Mouse (Mus musculus) right cerebral cortex, adult 18-20 months (tissue): ENCODE results near the gene Tfr2.

Experiments
- DNase-seq: peaks from one replicate; pipeline ENCODE4 v3.0.0; 2022; ENCODE audit warnings: mixed read lengths

Gene Tfr2

DNA sequence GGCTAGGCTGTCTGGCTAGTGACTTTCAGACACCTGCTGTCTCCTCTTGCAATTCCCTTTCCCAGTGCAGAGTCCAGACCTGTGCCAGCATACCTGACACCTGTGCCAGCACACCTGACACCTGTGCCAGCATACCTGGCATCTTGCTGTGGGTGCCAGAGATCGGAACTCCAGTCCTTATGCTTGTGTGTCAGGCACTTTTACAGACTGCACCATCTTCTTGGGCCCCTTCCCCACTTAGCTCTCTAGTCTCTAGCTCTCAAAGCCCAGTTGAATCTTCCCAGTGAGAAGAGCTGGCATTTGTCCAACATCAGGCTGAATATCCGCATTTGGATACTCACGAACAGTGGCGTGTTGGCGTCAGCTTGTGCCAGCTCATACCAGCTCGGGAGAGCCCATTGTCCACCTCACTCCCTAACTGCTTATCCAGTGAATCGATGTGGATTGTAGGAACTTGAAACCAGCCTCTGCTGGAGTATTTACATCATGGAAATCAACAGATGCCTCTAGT lies 30.3 kb upstream of the Tfr2 start:
- no peak for DNase-seq

DNA sequence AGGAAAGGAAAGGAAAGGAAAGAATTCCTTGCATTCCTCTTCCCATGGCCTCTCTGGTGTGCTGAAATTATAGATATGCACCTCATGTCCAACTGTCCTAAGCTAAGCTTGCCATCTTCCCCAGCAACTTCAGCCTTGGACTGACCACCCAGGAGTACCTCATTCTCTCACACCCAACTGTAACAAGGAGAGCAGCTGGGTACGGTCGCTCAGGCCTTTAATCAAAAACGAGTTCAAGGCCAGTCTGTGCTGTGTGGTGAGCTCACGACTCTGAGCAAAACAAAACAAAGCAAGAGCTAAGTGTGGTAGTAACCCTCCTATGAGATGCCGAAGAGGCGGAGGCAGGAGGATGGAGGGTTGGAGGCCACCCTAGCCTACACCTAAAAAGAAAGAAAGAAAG lies 28.6 kb upstream of the Tfr2 start:
- no peak for DNase-seq

DNA sequence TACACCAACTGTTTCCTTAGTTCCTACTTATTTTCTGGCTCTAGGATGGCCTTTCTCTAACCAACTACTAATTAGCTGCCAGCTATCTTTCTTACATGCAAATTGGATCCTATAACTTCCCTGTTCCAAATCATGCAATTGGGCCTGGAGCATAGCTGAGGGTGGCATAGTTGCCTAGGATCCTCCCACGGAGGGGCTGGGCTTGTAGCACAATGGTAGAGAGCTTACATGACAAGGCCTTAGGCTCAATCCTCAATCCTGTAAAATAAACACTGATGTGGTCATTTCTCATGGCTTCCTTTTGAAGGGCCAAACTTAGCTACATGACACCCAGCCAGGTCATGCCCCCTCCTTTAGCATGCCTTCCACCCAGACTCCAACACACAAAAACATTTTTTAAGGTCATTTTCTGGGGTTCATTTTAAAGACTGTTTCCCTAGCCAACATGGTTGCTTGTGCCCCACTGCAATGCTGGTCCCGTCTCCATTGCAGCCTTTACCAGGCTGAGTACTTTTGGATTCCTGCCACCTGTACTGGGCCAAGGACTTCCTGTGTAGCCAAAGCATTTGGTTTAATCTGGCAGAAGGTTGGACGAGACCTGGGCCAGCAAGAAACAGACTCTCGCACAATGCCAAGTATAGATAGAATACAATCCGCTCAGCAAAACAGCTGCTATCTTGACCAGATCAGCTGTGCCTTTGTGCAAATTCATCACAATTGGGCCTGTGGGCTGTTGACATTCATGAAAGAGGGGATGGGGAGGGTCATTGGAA lies 27.7 kb upstream of the Tfr2 start:
- no peak for DNase-seq

DNA sequence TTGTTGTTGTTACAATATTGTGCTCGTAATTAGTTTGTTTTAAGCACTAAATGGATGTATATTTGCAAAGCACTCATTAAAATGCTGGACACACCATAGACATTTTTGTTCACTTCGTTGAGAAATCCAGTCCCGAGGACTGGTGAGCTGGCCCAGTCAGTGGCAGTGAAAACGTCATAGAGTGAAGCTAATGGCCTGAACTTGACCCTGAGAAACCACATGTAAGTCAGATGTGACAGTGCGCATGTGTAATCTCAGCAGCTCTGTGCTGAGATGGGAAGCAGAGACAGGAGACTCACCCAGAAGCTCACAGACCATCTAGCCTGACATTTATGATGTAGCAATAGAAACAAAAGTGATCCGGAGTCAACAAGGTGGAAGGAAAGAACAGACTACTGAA lies 24.7 kb upstream of the Tfr2 start:
- DNase-seq, result no peak

DNA sequence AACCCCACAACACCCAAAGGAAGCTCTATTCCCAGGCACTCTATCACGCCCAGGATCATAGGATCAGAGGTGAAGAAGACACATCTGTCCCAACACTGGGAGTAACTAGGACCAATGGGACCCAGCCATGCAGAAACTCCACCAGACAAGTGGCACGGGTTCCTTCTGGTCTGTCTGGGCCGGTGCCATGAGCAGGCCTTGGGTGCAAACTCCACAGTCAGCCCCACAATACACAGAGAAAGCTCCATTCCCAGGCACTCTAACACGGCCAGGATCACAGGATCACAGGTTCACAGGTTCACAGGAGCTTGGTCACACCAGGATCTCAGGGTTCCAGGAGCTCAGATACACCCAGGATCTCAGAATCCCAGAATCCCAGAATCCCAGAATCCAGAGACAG lies 24.0 kb upstream of the Tfr2 start:
- DNase-seq, result no peak

DNA sequence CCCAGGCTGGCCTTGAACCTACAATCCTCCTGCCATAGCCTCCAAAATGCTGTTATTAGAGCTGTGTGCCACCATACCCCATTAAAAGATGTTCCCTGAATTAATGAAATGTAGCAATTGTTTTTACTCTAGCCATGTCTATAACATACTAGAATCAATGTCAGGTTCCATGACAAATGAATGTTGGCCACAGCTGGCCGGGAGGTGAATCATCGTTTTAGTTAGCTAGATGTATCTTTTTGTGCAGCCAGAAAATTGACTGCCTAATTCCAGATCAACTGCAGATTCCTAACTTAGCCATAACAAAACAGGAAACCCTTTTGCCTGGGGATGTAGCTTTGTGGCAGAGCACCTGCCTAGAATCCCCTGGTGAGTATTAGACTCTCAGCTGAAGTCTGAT lies 19.8 kb upstream of the Tfr2 start:
- no peak for DNase-seq

DNA sequence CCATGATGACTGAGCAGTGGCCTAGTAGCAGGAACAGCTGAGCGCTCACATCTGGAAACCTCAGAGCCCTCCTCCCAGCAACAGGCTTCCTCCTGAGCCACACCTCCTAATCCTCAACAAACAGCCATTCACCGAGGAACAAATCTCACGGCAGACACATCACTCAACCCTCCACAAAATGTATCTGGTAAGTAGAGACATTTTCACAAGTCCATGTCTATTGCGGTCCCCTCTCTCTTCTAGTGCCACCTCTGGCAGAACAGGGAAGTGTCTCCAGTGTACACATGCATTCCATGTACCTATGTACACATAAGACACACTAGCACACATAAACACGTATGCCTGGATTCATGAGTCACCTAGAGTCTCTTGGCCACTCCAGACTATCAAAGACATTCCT lies 18.5 kb upstream of the Tfr2 start:
- no peak for DNase-seq

DNA sequence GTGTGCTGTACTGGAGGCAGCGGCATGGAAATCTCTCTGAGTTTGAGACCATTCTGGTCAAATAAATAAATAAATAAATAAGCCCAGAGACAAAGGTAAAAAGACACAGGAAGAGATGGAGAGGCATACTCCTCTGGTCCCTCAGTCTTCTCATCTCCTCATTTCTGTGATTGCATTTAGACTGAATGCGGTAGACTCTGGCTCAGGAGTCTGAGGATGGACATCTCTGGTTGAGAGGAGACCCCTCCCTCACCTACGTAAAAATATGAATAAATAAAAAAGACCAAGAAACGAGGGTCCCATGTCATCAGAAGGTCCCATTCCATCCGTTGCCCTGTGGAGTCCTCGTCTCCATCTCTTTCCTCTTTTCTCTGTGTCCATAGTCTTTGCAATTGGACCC lies 16.6 kb upstream of the Tfr2 start:
- no peak for DNase-seq

DNA sequence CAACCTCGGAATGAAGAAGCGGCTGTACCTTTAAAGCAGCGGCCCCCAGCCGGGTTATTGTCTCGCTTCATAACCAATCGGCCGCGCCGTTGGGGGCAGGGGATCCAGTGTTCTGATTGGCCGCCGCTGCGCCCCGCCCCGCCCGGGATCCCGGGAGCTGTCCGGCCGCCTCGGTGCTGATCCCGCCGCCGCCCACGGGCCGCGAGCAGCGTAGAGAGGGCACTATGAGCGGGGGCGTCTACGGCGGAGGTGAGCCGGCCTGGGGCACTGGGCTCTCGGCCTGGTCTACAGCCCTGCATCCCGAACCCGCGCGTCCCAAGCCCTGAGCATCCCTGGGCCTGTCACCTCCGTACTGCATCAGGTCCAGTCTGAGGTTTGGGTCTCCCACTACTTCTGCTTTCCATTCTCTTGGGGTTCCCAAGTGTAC lies 16.2 kb upstream of the Tfr2 start, which contains the start of gene Actl6b:
TSS of gene Actl6b (plus strand) at position 107 of the 427 bp plus-strand sequence.
- peak; percentile 94 for DNase-seq

DNA sequence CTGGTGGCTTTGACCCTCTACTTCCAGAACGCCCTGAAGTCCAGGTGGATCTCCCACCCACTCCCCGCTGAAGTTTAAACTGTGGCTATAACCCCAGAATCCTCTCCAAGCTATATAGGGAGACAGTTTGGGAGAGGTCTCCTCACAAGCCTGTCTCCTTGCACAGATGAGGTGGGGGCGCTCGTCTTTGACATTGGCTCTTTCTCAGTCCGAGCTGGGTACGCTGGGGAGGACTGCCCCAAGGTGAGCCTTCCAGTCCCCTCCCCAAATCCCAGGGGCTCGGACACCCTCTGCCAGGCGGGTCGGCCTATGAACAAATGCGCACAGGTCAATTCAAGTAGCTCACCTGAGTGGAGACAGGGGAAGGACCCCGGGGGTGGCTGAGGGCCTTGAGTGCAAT lies 15.7 kb upstream of the Tfr2 start:
- DNase-seq, result no peak

DNA sequence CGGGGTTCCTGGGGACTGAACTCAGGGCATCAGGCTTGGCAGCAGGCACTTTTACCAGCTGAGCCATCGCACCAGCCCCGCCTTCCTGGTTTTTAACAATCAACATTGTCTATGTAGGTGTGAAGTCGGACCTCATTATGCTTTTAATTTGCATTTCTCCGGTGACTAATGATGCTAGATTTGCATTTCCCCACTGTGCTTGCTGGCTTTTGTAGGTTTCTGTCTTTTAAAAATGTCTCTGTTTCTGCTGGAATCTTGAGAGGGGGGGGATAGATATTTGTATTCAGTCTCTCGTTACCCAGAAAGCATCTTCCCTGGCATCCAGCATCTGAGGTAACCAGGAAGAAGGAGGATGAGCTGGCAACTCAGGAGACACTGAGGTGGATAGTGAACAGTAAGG lies 8.1 kb upstream of the Tfr2 start:
- peak; percentile 46 for DNase-seq

DNA sequence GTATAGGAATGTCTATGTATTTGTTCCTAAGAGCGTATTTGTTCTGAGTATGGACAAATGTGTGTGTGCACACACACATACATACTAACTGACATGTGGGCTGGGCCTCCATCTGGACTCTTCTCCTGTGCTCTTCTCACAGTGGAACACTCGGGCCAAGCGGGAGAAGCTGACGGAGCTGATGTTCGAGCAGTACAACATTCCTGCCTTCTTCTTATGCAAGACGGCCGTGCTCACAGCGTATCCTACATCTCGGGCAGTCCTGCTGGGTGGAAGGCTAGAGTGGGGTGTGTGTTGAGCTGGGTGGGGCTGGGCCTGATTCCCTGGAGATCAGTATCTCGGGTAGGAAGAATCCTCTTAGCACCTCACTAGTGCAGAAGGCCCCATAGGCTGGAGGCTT lies 6.7 kb upstream of the Tfr2 start:
- peak; percentile 52 for DNase-seq

DNA sequence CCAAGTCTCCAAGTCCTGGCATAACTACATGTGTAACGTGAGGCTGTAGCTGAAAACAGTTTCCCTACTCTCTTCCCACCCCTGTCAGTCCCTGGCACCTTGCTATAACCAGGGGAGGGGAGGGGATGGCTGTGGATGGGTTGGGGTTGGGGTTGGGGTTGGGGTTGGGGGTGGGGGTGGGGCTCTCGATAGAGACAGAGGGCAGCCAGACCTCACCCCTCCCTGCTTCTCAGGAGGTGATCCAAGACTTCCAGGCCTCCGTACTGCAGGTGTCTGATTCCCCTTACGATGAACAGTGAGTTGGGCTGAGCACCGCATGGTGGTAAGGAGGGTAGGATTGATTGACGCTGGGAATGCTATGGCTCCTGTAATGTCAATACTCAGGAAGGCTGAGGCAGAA lies 3.9 kb upstream of the Tfr2 start:
- DNase-seq, result no peak

DNA sequence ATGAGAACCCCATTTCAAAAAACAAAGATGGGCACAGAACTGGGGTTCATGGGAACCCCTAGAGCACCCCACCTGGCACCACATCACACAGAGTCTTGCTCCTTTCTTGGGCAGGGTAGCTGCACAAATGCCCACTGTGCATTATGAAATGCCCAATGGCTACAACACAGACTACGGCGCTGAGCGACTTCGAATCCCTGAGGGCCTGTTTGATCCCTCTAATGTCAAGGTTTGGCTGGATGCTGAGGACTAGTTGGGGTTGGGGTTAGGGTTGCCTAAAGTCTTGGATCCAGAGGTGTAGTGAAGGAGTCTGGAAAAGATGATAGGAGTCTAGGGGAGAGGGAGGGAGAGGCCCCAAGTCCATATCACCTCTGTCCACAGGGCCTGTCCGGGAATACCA lies 3.2 kb upstream of the Tfr2 start:
- DNase-seq, result no peak

DNA sequence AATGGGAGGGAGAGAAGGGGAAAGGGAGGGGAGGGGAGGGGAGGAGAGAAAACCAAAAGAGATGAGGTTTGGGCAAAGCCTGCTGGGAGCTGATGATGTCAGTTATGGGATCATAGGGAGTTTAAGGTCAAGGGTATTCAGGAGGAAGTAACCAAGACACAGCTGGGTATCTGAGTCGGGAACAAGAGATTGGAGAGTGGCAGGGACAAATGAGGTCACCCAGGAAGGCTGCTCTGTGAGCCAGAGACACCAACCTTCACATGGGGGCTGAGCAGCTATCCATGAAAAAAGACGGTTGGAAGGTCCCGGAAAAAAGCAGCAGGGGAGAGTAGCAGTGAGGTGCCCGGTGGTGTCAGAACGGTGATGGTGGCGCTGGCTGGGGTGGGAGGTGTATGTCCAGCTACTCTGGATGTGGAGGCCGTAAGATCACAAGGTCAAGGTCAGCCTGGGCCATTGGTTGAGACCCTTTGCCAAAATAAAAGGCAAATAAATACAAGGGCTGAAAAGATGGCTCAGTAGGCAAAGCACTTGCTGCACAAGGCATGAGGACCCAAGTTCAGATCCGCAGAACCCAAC lies 1.3 kb upstream of the Tfr2 start:
- no peak for DNase-seq

DNA sequence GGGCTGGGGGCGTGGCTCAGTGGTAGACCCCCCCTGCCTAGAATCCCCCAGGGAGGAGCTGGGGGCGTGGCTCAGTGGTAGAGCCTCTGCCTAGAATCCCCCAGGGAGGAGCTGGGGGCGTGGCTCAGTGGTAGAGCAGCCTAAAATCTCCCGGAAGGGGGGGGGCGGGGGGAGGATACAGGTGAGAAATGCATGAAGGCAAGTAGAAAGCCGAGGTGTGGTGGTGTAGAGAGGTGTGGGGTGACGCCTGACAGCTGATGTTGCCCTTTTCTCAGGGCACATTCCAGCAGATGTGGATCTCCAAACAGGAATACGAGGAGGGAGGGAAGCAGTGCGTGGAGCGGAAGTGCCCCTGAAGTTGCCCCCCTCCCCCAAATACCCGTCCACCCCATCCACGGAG lies 609 bp upstream of the Tfr2 start:
- no peak for DNase-seq

DNA sequence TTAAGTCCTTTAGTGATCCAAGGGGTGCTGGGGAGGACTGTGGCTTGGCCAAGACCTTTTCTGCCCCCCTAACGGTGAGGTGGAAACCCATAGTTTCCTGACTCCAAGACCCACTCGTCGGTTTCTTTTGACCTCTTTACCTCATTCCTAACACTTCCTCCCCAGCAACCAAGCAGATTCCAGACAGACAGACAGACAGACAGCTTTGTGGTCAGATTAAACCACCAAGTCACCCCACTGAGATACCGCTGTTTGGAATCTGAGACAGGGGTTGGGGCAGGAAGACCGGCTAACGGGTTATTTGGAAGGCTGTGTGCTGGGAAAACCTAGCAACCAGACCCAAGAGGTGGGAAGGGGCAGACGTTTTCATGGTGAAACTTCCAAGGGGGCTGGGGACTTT lies 541 bp downstream of the Tfr2 start:
- no peak for DNase-seq

DNA sequence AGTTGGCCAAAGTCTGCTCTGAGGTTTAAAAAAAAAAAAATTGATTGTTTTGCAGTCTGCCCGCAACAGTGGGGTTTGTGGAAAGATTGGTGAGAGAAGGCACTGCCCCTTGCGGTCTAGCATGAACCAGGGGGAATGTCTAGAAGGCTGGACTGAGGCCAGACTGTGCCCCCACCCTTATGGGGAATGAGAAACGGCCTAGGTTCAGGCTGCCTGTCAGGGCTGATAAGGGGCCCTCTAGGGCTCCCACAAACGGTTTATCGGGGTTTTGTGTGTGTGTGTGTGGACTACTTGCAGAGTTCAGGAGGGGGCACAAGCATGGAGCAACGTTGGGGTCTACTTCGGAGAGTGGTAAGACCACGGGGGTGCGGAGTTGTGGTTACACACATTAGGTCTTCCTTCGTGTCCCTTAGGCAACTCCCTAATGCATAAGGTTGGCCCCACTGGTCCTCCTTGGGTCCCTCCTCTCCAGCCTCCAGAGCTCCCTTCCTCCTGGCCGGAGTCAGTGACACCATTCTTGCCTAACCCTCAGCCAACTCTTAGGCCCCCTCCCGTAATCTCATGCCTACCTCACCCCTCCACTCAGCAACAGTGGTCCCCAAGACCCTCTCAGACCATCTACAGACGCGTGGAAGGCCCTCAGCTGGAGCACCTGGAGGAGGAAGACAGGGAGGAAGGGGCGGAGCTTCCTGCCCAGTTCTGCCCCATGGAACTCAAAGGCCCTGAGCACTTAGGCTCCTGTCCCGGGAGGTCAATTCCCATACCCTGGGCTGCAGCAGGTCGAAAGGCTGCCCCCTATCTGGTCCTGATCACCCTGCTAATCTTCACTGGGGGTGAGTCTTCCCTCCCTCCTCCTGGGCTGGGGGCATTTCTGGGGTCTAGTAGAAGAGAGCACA lies 1.3 kb downstream of the Tfr2 start:
- DNase-seq, result no peak

DNA sequence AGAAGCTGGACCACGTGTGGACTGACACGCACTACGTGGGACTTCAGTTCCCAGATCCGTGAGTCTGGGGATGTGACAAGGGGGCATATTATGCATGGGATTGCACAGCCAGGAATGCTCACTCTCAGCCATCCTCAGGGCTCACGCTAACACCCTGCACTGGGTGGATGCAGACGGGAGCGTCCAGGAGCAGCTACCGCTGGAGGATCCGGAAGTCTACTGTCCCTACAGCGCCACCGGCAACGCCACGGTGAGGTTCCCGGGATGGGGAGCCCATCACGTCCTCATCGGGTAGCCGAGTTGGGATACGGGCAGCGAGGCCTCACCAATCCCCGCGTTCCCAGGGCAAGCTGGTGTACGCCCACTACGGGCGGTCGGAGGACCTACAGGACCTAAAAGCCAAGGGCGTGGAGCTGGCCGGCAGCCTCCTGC lies 4.8 kb downstream of the Tfr2 start:
- DNase-seq, result peak; percentile 57

DNA sequence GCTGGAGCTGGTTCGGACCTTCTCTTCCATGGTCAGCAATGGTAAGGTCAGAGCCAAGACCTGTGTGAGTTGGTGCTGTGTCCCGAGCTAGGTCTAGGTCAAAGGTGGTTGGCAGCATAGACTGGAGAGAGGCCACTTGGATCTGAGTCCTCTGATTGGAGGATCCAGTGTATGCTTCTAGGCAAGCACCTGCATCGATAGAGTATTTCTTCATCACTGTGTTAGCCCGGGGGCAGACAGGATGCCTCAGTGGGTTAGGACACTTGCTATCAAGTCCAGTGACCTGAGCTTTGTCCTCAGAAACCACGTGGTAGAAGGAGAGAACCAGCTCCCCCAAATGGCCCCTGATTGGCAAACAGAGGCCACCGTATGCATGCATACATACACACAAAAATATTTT lies 10.6 kb downstream of the Tfr2 start:
- DNase-seq, result no peak

DNA sequence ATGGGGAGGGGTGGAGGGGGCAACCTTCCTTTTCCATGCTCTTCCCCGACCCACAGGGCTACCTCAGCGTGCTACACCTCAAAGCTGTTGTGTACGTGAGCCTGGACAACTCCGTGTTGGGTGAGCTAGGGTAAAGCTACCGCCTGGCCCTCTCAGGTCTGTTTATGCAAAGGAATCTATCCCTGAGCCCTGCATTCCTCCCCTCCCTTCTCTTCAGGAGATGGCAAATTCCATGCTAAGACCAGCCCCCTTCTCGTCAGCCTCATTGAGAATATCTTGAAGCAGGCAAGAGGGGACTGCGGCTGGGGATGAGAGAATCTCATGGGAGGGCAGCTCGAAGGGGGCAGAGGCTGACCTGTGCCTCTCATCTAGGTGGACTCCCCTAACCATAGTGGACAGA lies 13.1 kb downstream of the Tfr2 start:
- DNase-seq, result no peak

DNA sequence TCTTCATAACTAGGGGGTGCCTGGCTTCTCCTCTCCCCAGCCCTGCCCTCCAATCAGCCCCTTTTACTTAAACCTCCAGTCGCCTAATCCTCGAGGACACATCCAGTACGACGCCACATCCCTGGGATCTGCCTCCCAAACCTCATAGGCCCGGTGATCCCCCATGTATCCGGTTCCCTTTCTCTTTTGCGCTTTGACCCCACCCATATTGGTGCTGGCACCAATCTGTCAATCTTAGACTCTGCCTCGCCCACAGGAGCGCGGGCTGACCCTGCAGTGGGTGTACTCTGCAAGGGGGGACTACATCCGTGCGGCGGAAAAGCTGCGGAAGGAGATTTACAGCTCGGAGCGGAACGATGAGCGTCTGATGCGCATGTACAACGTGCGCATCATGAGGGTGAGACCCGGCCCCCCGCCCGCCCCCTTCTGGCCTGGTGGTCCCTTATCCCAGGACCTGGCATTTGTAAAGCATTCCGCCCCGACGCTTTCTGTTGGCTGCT lies 14.1 kb downstream of the Tfr2 start:
- peak; percentile 48 for DNase-seq

DNA sequence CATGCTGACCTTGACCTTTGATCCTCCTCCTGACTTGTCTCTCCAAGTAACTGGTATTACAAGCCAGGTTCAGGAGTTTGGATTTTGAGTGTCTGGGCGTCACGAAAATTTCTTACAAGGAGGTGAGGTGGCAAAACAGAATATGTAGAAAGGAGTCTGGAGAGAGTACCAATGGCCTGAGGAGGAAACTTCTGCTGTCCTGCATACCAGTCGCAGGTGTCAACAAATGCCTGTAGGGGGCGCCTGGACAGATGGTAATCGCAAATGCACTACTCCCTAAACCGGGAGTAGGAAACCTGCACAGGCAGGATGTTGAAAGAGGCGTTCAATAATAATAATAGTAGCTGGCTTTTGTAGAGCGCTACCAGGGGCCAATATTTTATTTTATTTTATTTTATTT lies 15.3 kb downstream of the Tfr2 start:
- DNase-seq, result peak; percentile 69
